Mouse (Mus musculus) G1E (cell line): ENCODE results near the gene Cort. TPM values are rescaled to one million over a fixed set of nuclear protein-coding genes. Genes with fewer than 3 reads are reported as not detected.

Experiments used
- ATAC-seq: 2 replicates; pipeline ENCODE4 v1.8.0; 2016; ENCODE audit warnings: mild to moderate bottlenecking; ENCODE audit not compliant: insufficient number of reproducible peaks, poor library complexity, low FRiP score, severe bottlenecking; ENCODE audit errors: extremely low read depth
- DNase-seq: peaks from one replicate; pipeline ENCODE4 v3.0.0; 2012; ENCODE audit warnings: low spot score
- H3K27me3 ChIP-seq: 2 replicates; pipeline ENCODE4 v1.6.1; 2012; ENCODE audit warnings: mild to moderate bottlenecking, low read length, inconsistent platforms; ENCODE audit not compliant: insufficient read depth
- H3K36me3 ChIP-seq: replicated peaks from 2 replicates; pipeline ENCODE3; 2012; ENCODE audit warnings: mild to moderate bottlenecking, inconsistent platforms
- H3K4me1 ChIP-seq: 2 replicates; pipeline ENCODE4 v1.6.1; 2012; ENCODE audit warnings: low read depth, low read length, inconsistent platforms, mixed read lengths; ENCODE audit not compliant: insufficient read depth
- H3K4me3 ChIP-seq: 2 replicates; pipeline ENCODE4 v1.5.1; 2012; ENCODE audit warnings: low read depth, mild to moderate bottlenecking, inconsistent platforms, low read length, moderate library complexity, mixed read lengths
- H3K9me3 ChIP-seq: replicated peaks from 2 replicates; pipeline ENCODE4 v1.6.1; 2012; ENCODE audit warnings: inconsistent platforms
- CTCF ChIP-seq: IDR thresholded peaks from 2 replicates; pipeline ENCODE4 v1.5.1; 2012; ENCODE audit warnings: low read depth, low read length, inconsistent platforms, mixed read lengths
- GATA1 ChIP-seq: IDR thresholded peaks from 2 replicates; pipeline ENCODE4 v1.6.1; 2012; ENCODE audit warnings: borderline replicate concordance, low read length, inconsistent platforms, mixed read lengths
- GATA2 ChIP-seq: IDR thresholded peaks from 2 replicates; pipeline ENCODE4 v1.6.1; 2012; ENCODE audit warnings: low read depth, low read length, inconsistent platforms, borderline replicate concordance
- POLR2AphosphoS5 ChIP-seq: IDR thresholded peaks from 2 replicates; pipeline ENCODE4 v1.6.1; 2012; ENCODE audit warnings: low read depth, low read length, inconsistent platforms; ENCODE audit not compliant: insufficient replicate concordance
- TAL1 ChIP-seq: conservative IDR thresholded peaks from 2 replicates; pipeline ENCODE4 v1.6.1; 2012; ENCODE audit warnings: low read depth, low read length, inconsistent platforms, mixed read lengths
- polyA plus RNA-seq: library from polyadenylated mRNA; stranded (reverse); fragments of >175 nt; gene quantifications from 2 replicates; pipeline ENCODE4 v1.2.3, GENCODE M21; 2012
- total RNA-seq, 2 experiments: library from RNA; stranded (forward) in 1 of 2; stranded (reverse) in 1 of 2; fragments of 200-1000 nt in 1 of 2; fragments of >200 nt in 1 of 2; fragmentation: Nextera tagmentation in 1 of 2; gene quantifications; 2 replicates each; pipeline ENCODE4 v1.2.3; 2014 to 2017

Cort gene
- total and polyA plus RNA-seq, 3 experiments = 0.44 to 8.2 (median 1.8) TPM

GRCm38 (mm10) chr4:149159891-149160290, 33.3 kb upstream of the Cort start:
- Histone ChIP-seq H3K36me3 (peaks cover 99% of the 10 kb centered on the region), H3K9me3 (peaks cover 3% of the 10 kb centered on the region; the same call in 1 of the 2 replicates), H3K4me3 (no peak overlapping the region), H3K4me1 (peaks cover 51% of the 10 kb centered on the region), H3K27me3 (no peaks in the 10 kb centered on the region)
- no peak for DNase-seq
- no peak for ATAC-seq
- TF ChIP-seq GATA2 (no peak), POLR2AphosphoS5 (no peak), TAL1 (no peak), GATA1 (no peak), CTCF (no peak)

- H3K4me3 ChIP-seq = no peak overlapping the region
- peaks cover 45% of the 10 kb centered on the region for H3K4me1 ChIP-seq
- H3K36me3 ChIP-seq = peaks cover 99% of the 10 kb centered on the region
- peaks cover 3% of the 10 kb centered on the region; the same call in 1 of the 2 replicates for H3K9me3 ChIP-seq
- H3K27me3 ChIP-seq = no peaks in the 10 kb centered on the region
- TF ChIP-seq GATA1 (no peak), GATA2 (no peak), POLR2AphosphoS5 (no peak), TAL1 (no peak), CTCF (no peak)
- DNase-seq (no peak), ATAC-seq (no peak)
Observed at GRCm38 (mm10) chr4:149159203-149159602, 32.6 kb upstream of the Cort start.

GRCm38 (mm10) chr4:149157415-149157973, 30.9 kb upstream of the Cort start:
- DNase-seq (no peak), ATAC-seq (no peak)
- Histone ChIP-seq H3K9me3 (peaks cover 4% of the 10 kb centered on the region), H3K4me3 (no peak overlapping the region), H3K4me1 (peaks cover 30% of the 10 kb centered on the region), H3K36me3 (peaks cover 99% of the 10 kb centered on the region), H3K27me3 (no peaks in the 10 kb centered on the region)
- TF ChIP-seq CTCF = no peak
- TF ChIP-seq TAL1 = no peak
- TF ChIP-seq GATA2 = no peak
- TF ChIP-seq POLR2AphosphoS5 = no peak
- TF ChIP-seq GATA1 = no peak

GRCm38 (mm10) chr4:149155711-149156110, 29.1 kb upstream of the Cort start:
- DNase-seq (no peak), ATAC-seq (no peak)
- TF ChIP-seq TAL1 = no peak
- TF ChIP-seq POLR2AphosphoS5 = no peak
- TF ChIP-seq GATA1 = no peak
- TF ChIP-seq CTCF = no peak
- no peak for TF ChIP-seq GATA2
- H3K27me3 ChIP-seq = no peaks in the 10 kb centered on the region
- peaks cover 22% of the 10 kb centered on the region for H3K4me1 ChIP-seq
- peaks cover 99% of the 10 kb centered on the region for H3K36me3 ChIP-seq
- H3K4me3 ChIP-seq = no peak overlapping the region
- H3K9me3 ChIP-seq = peaks cover 7% of the 10 kb centered on the region

GRCm38 (mm10) chr4:149154859-149155258, 28.3 kb upstream of the Cort start:
- DNase-seq = no peak
- Histone ChIP-seq H3K9me3 (peaks cover 7% of the 10 kb centered on the region), H3K4me1 (peaks cover 19% of the 10 kb centered on the region), H3K4me3 (no peak overlapping the region), H3K27me3 (no peaks in the 10 kb centered on the region), H3K36me3 (peaks cover 99% of the 10 kb centered on the region)
- no peak for ATAC-seq
- TF ChIP-seq TAL1 (no peak), GATA2 (no peak), POLR2AphosphoS5 (no peak), CTCF (no peak), GATA1 (no peak)

GRCm38 (mm10) chr4:149150721-149151120, 24.2 kb upstream of the Cort start:
- peaks cover 5% of the 10 kb centered on the region for H3K4me1 ChIP-seq
- peaks cover 68% of the 10 kb centered on the region for H3K36me3 ChIP-seq
- peaks cover 3% of the 10 kb centered on the region; the same call in 1 of the 2 replicates for H3K27me3 ChIP-seq
- H3K9me3 ChIP-seq = peaks cover 5% of the 10 kb centered on the region
- H3K4me3 ChIP-seq = no peak overlapping the region
- ATAC-seq (no peak), DNase-seq (no peak)
- no peak for TF ChIP-seq POLR2AphosphoS5
- no peak for TF ChIP-seq GATA1
- no peak for TF ChIP-seq TAL1
- no peak for TF ChIP-seq GATA2
- TF ChIP-seq CTCF = no peak
